Mouse (Mus musculus) v-Abl transformed pro-B cells (cell line): ENCODE results near the gene Gabrb1.
"Not testable (repeated sequence)": the region's sequence is repeated elsewhere in the genome, so short reads cannot be mapped to it uniquely, and the experiment has no call there.

Experiments used
- in situ Hi-C, 2 experiments: fragments of 400-800 bp; cut with MboI; formaldehyde crosslinking; loops; one replicate each; pipeline ENCODE4 v1.15.1; 2025; ENCODE audit not compliant: unreplicated experiment in 2 of 2

Gabrb1 gene

DNA sequence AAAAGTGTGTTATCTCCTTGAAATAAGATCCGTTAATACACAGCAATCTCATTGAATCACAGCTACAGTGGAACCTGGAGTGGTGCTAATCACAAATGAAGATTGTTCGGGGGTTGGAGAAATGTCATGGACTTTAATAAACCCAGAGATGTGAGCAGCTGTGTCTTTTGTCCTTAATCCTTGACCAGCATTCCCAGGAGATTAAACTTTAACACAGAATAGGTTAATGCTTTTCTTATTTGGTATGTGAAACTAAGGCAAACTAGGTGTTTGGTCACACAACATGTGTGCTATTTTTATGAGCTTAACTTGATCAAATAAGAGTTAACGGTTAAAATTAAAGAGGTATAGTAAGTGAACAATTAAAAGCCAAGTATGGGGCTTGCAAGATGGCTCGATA is 341.6 kb downstream of the Gabrb1 start:
- in situ Hi-C loops = no loop called here

DNA sequence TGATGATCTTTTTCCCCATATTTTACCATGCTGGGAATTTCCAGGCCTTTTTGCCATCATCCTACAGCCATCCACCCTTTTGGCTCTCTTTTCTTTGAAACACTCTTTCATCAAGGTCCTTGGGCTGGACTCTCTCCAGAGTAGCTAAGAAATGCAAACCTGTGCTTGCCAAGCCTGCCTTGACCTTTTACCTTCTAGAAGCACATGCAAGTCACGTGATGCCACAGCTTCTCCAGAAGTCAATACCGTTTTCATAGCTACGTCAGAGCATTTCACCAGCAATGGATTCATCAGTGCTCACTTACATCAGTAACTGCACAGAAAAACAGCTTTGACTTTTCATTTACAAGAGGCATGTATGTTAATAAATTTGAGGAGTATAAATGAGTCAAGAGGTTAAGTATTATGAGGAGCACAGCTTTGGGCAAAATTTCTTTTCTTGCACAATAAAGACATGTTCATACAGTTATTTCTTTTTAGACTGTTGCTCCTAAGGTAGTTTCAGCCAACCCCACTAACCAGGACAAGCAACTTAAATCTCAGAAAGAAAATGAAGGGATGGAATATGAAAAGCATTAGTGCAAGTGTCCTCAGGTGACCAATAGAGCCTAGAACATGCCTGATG is 346.0 kb downstream of the Gabrb1 start:
- in situ Hi-C loops = no loop called here

DNA sequence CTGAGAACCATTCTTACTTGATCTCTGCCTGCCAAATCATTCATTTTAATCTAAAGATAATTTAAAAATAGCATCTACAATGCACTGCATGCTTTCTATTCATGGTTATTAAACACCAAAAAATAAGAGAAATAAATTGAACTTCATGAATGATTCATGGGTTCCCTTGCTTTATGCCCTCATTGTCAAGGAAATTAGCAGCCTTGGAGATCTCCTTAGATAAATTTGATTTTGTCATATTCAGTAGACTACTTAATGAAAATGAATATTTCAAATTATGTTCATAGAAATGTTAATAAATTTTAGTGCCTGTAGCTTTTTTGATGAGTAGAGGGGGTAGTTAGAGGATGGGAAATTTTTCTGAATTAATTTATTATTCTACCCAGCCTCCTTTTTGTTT is 379.0 kb downstream of the Gabrb1 start:
- in situ Hi-C loops = no loop called here

DNA sequence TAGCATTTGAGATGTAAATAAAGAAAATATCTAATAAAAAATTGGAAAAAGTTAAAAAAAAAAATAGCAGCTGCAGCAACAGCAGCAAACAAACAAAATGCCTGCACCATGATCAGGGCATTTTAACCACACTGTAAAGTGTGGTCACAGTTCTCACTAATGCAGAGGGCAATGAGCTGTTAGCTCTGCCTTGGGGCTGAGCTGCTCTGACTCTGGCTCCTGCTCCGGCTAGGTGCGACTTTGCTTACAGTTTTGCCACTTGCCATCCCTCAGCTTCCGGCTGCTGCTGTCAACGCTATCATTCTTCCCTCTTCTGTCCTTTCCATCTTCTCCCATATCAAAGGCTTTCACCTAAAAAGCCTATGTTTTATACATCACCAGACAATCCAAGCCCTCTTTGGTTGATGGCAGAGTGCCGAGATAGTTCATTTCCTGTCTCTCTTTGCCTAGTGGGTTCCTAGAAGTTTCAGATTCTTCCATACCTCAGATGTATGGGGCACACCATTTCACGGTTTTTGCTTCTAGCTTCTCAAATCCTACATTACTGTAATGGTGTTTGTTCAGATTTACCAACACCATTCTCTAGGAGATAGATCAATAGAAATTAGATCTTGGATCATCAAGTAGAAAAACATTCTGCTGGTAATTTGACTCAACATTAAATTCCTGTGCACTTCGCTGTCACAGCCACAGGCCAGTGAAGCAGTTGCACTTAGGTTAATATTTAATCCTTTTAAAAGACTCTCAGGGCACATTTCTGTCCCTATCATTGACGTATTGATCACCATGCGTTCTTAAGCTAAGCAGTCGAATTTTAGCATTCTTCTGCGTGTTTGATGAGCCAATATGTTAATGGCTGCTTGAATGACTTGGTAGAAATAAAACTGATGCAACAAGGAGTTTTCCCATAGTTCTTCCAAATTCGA is 385.6 kb downstream of the Gabrb1 start:
- in situ Hi-C loops = no loop called here

DNA sequence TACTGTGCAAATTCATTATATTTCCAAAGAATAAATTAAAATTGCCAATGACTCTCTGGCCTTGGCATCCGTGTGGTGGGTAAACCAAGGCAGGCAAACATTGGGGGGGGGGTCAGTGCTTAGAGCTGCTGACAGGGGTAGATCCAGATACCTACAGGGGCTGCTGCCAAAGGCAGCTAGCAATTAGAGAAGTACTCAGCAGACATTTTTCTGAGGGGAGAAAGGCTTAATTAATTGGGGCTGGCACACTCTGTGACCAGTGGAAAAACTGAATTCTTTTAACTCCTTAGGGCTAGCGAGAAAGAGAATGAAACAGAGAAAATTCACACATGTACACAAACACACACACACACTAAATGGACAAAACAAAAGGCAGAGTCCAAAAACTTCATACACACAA is 388.3 kb downstream of the Gabrb1 start:
- in situ Hi-C loops = no loop called here

DNA sequence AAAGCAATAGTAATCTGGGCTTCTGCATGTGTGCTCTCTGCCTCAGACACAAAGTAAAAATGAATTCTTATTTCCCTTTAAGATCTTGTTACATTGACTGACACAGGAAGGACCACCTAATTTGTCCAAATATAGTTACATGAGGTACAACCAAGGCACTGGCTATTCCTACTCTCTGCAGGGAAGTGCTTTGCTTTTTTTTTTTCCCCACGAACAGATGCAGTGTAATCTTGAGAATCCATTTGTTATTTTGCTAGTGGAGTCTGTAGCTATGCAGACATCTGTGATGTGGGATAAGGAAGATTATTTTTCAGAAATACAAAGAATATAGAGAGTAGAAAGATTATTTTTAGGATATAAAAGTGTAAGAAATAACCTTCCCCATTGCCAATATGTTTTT is 406.2 kb downstream of the Gabrb1 start:
- in situ Hi-C loops = no loop called here

DNA sequence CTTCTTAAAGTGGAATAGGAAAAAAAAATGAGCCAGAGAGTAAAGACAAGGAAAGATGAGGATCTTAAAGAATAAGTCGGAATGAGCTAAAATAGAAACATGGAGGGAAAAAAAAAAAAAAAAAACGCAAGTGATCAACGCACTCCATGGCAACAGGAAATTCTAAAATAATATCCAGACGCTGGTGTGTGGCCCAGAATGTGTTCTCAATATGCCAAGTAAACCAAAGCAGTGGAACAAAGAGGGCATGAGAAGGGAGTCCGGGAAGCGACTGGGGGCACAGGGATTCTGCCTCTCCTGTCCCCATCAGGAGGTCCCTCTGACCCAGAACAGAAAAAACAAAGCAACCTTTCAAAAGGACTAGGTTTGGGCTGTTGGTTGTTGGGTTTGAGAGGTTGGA is 410.9 kb downstream of the Gabrb1 start:
- in situ Hi-C loops = no loop called here

DNA sequence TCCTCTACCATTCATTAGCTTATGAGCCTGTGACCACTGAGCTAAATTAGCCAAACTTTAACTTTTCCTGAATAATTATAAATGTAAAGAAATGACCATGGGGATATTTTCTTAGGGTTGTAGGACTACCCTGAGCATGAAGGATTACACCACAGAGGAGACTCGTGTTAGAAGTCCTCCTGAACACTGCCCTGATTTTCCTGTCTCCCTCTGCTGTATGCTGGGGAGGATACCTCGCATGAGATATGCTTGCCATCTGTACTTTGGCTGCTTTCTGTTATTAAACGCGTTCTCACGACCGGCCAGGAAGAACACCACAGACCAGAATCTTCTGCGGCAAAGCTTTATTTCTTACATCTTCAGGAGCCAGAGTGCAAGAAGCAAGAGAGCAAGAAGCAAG is 411.5 kb downstream of the Gabrb1 start:
- in situ Hi-C loops = not testable (repeated sequence)

DNA sequence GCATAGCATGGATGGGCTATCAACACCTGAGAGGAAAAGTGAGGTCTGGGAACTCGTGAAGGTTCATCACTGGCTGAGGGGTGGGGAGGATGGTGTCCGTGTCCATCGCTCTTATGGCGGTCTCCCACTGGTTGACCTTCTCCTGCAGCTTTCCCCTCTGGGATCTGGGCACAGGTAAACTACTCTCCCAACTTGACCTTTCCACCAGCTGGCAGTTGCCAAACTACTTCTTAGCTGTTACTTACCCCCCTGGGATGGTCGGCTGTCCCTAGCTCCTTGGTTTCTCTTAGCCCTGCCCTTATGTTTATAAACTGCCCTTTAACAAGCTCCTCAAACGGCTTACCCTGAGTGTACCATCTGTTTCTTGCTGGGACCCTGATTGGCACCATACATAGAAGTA is 418.9 kb downstream of the Gabrb1 start:
- in situ Hi-C loops = loop anchor here in 1 of 2 experiments (25.0 kb wide), 1 partner anchor 564 kb away; no protein-coding TSS in a partner anchor

DNA sequence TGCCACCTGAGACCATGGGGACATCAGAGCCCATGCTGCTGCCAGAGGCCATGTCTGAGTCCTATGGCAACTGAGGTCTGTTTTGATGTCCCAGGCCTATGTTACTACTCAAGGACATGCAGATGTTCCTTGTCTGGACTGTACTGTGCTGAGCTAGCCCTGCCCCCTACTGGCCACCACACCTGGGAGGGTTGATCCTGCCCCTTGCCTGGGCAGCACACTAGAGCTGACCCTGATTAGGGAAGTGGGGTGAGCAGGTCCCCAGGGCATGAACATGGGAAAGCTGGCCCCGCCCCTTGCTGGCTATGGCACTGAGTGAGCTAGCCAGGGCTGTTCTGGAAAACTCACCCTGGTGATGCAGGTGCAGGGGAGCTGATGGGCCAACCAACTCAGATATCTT is 428.6 kb downstream of the Gabrb1 start:
- in situ Hi-C loops = loop anchor here (5.0 to 25.0 kb wide), 3 partner anchors 178 to 574 kb away; no protein-coding TSS in a partner anchor

DNA sequence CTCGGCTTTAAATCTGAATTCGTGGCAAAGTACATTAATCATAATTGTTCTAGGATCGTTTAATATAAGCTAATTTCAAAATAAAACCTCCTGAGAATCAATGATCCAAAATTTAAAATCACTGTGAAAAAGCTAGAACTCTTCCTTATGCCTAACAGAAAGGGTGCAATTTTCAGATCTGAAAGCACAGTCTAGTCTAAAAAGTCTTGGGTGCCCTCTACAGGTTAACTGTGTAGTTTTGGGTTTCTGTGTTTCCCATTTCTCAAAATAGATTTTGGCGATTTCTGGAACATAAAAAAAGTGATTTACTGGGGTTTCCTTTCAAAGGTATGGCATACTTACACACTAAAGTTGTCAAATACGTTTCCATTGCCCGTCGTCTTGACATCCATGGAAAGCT is 436.7 kb downstream of the Gabrb1 start:
- in situ Hi-C loops = loop anchor here (5.0 to 25.0 kb wide), 2 partner anchors 582 to 592 kb away; no protein-coding TSS in a partner anchor

DNA sequence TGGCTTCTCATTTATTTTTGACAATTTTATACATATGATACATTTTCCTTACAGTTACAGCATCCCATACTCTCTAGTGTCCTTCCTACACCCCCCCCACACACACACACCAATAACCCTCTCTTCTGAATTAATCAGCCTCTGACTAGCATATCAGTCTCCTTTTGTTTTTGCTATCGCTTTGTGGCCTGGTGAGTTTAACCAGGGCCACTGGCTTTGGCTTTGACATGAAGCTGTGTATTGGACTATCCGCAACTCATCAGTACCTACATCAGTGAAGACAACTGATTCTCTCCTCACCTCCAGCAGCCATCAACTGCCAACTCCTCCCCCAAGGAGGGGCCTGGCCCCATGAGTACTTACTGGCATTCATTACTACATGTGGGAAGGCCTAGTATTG is 437.1 kb downstream of the Gabrb1 start:
- in situ Hi-C loops = loop anchor here in 1 of 2 experiments (25.0 kb wide), 1 partner anchor 583 kb away; no protein-coding TSS in a partner anchor

DNA sequence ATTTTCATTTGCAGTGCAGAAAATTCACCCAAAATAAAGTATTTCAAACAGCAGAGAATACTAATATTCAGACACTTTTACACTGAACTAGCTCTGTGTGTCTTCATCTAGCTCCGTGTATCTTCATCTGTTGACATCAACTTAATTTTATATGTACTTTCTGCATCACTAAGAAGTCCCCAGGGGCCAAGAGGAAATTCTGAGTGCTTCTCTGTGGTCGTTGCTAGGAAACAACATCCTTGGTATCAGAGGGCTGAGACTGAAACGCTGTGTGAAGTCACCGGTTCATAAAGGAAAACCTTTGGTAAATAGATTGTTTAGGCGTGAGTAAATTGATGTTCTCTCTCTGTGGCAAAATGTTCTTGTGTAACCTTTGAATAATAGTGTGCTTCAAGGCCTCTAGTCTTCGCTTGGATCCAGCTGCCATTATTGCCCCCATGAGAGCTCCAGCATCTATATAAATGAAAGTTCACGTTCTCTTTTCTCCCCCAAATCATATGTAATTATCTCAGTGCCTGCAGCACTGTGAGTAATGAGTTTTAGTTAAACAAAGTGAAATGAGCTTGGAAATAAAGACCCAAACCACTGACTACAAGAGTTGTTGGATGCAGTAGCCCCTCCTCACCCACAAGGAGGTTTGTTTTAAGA is 446.5 kb downstream of the Gabrb1 start:
- in situ Hi-C loops = no loop called here

DNA sequence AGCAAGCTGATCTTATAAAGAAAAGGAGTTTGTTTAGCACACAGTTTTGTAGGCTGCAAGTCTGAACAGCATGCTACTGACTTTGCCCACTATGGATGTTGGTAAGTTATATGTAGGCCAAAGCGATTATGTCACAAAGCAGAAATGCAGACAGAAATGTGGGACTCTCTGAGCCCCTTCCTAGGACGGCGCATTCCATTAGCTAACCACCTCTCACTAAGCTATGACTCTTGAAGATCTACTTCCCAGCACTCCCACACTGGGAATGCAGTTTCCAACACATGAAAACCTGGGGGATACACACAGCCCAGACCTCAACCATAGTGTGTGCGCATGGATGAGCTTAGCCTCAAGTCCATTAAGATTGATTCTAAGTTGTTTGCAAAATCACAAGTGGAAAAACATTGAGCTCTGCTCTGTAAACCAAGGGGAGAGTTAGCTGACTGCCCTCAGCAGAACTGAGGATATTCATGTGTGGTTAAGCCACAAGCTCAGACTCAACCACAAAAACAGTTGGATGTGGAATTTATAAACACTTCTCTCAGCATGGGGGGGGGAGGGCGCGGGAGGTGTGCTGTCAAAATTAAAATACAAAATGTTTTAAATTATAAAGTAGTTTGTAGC is 464.6 kb downstream of the Gabrb1 start:
- in situ Hi-C loops = no loop called here

DNA sequence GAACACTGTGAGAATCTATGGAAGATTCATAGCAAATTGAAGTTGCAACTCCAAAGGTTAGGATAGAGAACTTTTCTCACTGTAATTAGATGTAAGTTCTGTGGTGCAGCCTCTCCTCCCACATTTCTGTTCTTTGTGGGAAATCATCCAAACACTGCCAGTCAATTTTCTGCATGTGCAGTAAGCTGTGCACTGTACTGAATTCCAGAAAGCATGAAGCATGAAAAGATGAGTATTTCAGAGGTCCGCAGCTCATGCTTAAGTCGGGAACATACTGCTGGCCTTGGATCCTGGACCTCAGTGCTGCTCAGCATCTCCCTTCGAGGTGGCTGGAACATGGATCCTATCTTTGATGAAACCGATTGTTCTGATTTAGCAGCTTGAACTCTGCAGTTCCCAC is 468.8 kb downstream of the Gabrb1 start:
- in situ Hi-C loops = no loop called here

DNA sequence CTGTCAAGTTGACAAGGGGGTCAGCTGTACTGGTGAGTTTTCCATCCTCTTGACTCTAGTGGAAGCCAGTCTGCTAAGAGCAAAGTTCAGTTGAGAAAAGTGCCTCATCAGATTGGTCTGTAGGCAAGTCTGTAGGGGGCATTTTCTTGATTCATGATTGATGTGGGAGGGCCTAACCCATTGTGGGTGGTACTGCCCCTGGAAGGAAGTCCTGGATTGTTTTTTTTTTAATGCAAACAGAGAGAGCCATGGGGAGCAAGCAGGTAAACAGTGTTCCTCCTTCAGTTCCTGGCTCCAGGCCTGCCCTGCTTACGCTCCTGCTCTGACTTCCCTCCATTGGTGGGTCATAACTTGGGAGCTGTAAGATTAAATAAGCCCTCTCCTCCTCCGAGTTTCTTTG is 476.0 kb downstream of the Gabrb1 start:
- in situ Hi-C loops = no loop called here

DNA sequence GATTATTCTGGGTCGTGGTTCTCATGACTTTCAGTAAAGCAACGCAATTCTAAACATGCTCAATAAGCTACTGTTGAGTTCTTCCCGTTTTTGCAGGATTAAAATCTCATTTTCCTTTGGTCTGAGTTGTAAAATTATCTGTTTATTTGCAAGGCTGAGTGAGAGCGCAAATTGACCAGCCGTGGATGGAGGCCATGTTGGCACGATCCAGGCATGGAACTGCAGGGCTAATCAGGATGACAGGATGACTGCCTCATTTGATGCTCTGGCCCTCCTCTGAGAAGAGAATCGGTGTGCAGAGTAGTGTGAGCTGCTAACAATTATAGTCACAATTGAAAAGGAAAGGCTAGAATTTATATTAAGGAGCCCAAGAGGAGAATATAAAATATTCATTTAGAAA is 480.3 kb downstream of the Gabrb1 start:
- in situ Hi-C loops = no loop called here

DNA sequence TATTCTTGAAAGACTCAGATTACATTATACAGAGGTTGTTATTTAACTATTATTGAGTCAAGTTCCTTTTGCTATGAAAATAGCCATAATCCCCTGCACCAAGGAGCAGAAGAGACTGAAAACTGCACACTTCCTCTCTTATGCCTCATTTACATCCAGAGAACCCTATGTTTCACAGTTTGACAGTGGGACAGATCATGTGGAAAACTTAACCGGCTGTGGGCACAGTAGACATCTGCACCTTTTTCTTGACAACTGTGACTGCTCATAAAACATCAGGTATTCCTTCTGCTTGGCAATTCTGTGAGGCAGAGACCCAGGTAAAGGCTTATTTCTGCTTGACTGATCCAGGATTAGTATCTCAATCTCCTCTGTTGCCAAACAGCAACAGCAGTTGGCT is 481.7 kb downstream of the Gabrb1 start:
- in situ Hi-C loops = no loop called here

DNA sequence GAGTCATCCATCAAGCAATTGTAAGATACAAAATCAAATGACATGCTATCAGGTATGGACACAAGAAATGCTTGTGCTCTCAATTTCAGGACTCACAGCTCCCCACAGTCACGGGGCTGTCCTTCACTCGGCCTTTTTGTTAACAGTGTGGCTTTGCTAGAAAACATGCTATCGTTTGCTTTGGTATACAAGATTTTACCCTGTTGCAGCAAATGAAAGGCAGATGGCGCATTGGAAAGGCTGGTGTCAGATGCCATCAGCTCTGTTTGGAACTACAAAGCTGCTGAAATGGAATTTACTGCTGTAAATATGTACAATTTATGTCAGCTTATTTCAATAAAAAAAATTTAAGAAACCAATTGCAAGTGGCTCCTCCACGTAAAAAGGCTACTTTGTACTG is 490.8 kb downstream of the Gabrb1 start:
- in situ Hi-C loops = no loop called here

DNA sequence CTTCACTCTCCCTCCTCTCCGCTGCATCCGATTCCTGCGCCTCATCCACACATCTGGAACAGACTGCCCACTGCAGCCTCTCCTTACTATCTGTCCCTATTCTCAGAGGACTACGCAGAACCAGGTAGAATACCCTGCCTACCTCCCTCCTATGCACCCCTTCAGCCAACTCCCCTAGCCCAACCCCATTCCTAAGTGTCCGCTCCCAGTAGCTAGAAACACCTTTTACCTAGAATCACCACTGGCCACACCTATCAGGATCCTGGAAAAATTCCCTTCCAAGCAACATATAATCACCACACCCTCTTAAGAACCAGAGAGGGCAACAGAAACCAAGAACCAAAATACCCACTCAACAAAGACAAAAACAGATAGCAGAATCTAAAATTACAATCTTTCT is 493.0 kb downstream of the Gabrb1 start:
- in situ Hi-C loops = loop anchor here in 1 of 2 experiments (25.0 kb wide), 2 partner anchors 411 to 1936 kb away; partner anchors contain the start of gene Nfxl1

DNA sequence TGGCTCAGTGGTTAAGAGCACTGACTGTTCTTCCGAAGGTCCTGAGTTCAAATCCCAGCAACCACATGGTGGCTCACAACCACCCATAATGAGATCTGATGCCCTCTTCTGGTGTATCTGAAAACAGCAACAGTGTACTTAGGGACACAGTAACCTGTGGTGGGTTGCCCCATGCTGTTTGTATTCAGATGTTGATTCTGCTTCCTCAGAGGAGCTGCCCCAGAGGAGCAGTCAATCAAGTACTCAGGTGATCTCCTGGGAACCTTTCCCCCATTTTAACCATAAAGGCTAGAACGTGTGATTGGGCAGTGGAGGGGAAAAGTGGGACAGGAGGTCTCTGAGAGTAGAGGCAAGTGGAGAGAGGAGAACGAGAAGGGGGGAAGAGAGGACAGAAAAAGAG is 497.8 kb downstream of the Gabrb1 start:
- in situ Hi-C loops = loop anchor here in 1 of 2 experiments (25.0 kb wide), 2 partner anchors 407 to 1932 kb away; partner anchors contain the start of gene Nfxl1
